ENCODE assay signal across 16 mouse cellular contexts in the genomic region with DNA sequence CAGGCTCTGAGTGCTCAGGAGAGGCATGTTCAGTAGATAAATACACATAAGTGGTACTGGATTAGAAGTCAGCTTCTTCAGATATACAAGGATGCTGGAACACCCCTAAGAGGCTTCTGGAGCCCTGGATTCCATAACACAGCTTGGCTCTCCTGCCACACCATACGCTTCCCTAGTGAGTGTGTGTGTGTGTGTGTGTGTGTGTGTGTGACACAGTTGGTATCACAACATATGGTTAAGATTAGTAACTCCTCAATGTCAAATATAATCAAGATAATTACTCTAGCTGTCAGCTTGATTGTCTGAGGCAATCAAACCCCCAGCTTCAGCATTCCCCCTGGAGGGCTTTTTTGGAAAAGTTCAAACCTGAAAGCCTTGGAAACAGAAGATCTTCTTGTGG. TPM values are rescaled to one million over a fixed set of nuclear protein-coding genes. Genes with fewer than 3 reads are reported as not detected.
"Had no signal": no experiment of that assay in that cellular context is flagged by ENCODE, and none has a peak within 500 bp of the region (broad histone marks: within the 10 kb centered on the region; RNA-seq: fewer than 3 reads in every experiment).

No protein-coding gene starts in this region.

- H3K27ac ChIP-seq: kidney, embryonic 15.5 days; limb, embryonic 12.5 days; liver, embryonic 13.5 days; lung, embryonic 15.5 days; macrophage; midbrain, embryonic 15.5 days; neural tube, embryonic 12.5 days had no signal

- H3K4me2 ChIP-seq: kidney, embryonic 15.5 days; limb, embryonic 12.5 days; liver, embryonic 13.5 days; lung, embryonic 15.5 days; midbrain, embryonic 11.5 days; midbrain, embryonic 15.5 days; neural tube, embryonic 12.5 days had no signal

- H3K36me3 ChIP-seq: limb, embryonic 12.5 days; liver, embryonic 13.5 days; midbrain, embryonic 15.5 days; neural tube, embryonic 12.5 days had no signal

- H3K4me1 ChIP-seq: kidney, embryonic 15.5 days; limb, embryonic 12.5 days; liver, embryonic 13.5 days; lung, embryonic 15.5 days; megakaryocyte, embryonic 14.5 days; midbrain, embryonic 15.5 days; neural tube, embryonic 12.5 days had no signal

- ATAC-seq: liver, postnatal 0 days; midbrain, embryonic 15.5 days had no signal

- H3K27me3 ChIP-seq: kidney, embryonic 15.5 days; limb, embryonic 12.5 days; liver, embryonic 13.5 days; lung, embryonic 15.5 days; midbrain, embryonic 15.5 days; neural tube, embryonic 12.5 days had no signal

- DNase-seq: kidney, postnatal 14 days; liver; liver, embryonic 13.5 days; liver, postnatal 0 days; lung, postnatal 14 days; right cerebral cortex, postnatal 14 days; thymus, postnatal 4 days had no signal

- H3K9me3 ChIP-seq: kidney, embryonic 15.5 days; limb, embryonic 12.5 days; liver, embryonic 13.5 days; lung, embryonic 15.5 days; megakaryocyte, embryonic 14.5 days; midbrain, embryonic 15.5 days; neural tube, embryonic 12.5 days had no signal

- H3K9ac ChIP-seq: kidney, embryonic 15.5 days; limb, embryonic 12.5 days; liver, embryonic 13.5 days; liver, postnatal 0 days; lung, embryonic 15.5 days; midbrain, embryonic 15.5 days; neural tube, embryonic 12.5 days had no signal

- H3K4me3 ChIP-seq: kidney, embryonic 15.5 days; limb, embryonic 12.5 days; liver, embryonic 13.5 days; lung, embryonic 15.5 days; megakaryocyte, embryonic 14.5 days; midbrain, embryonic 15.5 days; neural tube, embryonic 12.5 days had no signal

RNA-seq across cellular contexts. Expression of a gene that starts 23.7 kb away (rescaled TPM):
- total RNA-seq: monocyte, adult 5-6 weeks had no signal
